Mouse (Mus musculus): ENCODE results near the gene Pnkd.

- TF ChIP-seq CTCF (IDR thresholded peaks at IDR 0.05; ENCODE audit: extremely low read depth, insufficient read length, insufficient replicate concordance, low read depth, low read length) (no peak), POLR2A (IDR thresholded peaks at IDR 0.05; ENCODE audit: low read depth, low read length) (no peak)
Observed at GRCm38 (mm10) chr1:74376396-74376795, 91.7 kb downstream of the Pnkd start.

Data from small intestine, adult 2 months (tissue).